Mouse (Mus musculus) forebrain, postnatal 0 days (tissue): Measurements from ENCODE around the gene Mdm2. TPM values are rescaled to one million over a fixed set of nuclear protein-coding genes. Genes with fewer than 3 reads are reported as not detected.

ENCODE experiments used
- ATAC-seq: fragments of 200-750 bp; cut with Nextera tagmentation; 2 replicates; pipeline ENCODE4 v1.8.0; 2017; ENCODE audit warnings: mild to moderate bottlenecking, moderate library complexity
- DNase-seq: peaks from one replicate; pipeline ENCODE4 v3.0.0-alpha.2; 2015
- H3K27ac ChIP-seq: fragments of 300-500 bp; sonication (generic); 2 replicates; pipeline ENCODE4 v1.5.1; 2014; ENCODE audit warnings: low read depth, mild to moderate bottlenecking, antibody characterized with exemption, low read length, moderate library complexity, mixed read lengths
- H3K27me3 ChIP-seq: fragments of 300-500 bp; sonication (generic); 2 replicates; pipeline ENCODE4 v1.6.1; 2014; ENCODE audit warnings: mild to moderate bottlenecking, low read length, mixed read lengths; ENCODE audit not compliant: insufficient read depth
- H3K36me3 ChIP-seq: fragments of 300-500 bp; sonication (generic); 2 replicates; pipeline ENCODE4 v1.6.1; 2014; ENCODE audit warnings: mild to moderate bottlenecking, moderate library complexity; ENCODE audit not compliant: insufficient read depth
- H3K4me1 ChIP-seq: fragments of 300-500 bp; sonication (generic); 2 replicates; pipeline ENCODE4 v1.6.1; 2014; ENCODE audit warnings: antibody characterized with exemption; ENCODE audit not compliant: insufficient read depth
- H3K4me2 ChIP-seq: fragments of 300-500 bp; sonication (generic); 2 replicates; pipeline ENCODE4 v1.6.1; 2014; ENCODE audit warnings: low read depth, mild to moderate bottlenecking, moderate library complexity
- H3K4me3 ChIP-seq: fragments of 300-500 bp; sonication (generic); 2 replicates; pipeline ENCODE4 v1.5.1; 2014; ENCODE audit warnings: low read depth, low read length, mixed read lengths
- H3K9ac ChIP-seq: fragments of 300-500 bp; sonication (generic); 2 replicates; pipeline ENCODE4 v1.6.1; 2014; ENCODE audit warnings: mild to moderate bottlenecking
- H3K9me3 ChIP-seq: fragments of 300-500 bp; sonication (generic); 2 replicates; pipeline ENCODE4 v1.6.1; 2016; ENCODE audit warnings: low read length
- CTCF ChIP-seq: sonication (generic); IDR thresholded peaks from 2 replicates; pipeline ENCODE4 v1.5.1; 2016; ENCODE audit warnings: antibody characterized with exemption, control low read depth, low read depth
- WGBS: fragments of 180-500 bp; shearing (Covaris S2); extraction: QIAGEN DNeasy Blood & Tissue Kit; methylation state at CpG from one replicate; pipeline ENCODE4 v1.1.7; 2014; 5-methylcytosine and 5-hydroxymethylcytosine counted together
- polyA plus RNA-seq: library from polyadenylated mRNA; unstranded; fragments of >200 nt; fragmentation: Nextera tagmentation; extraction: Ambion mirVana; gene quantifications from 2 replicates; pipeline ENCODE4 v1.2.1, GENCODE M21; 2015
- total RNA-seq: library from RNA; depleted of rRNA; stranded (reverse); fragments of >200 nt; gene quantifications from 2 replicates; pipeline ENCODE4 v1.2.3, GENCODE M21; 2014

The Mdm2 gene
- total and polyA plus RNA-seq, 2 experiments from 2014 or later, result 30.2 to 77.3 TPM

- Histone ChIP-seq H3K36me3 (no peaks in the 10 kb centered on the region), H3K4me1 (peaks cover 3% of the 10 kb centered on the region; the same call in 1 of the 2 replicates), H3K4me2 (no peak overlapping the region), H3K4me3 (no peak overlapping the region), H3K9ac (no peak overlapping the region), H3K27ac (no peak overlapping the region), H3K9me3 (no peaks in the 10 kb centered on the region), H3K27me3 (no peaks in the 10 kb centered on the region)
- no peak for TF ChIP-seq CTCF
- no peak for ATAC-seq
- no peak for DNase-seq
- 88% methylated on average over 5 of the region's 5 CpGs for WGBS
Measured at GRCm38 (mm10) chr10:117679029-117679686, 31.4 kb downstream of the Mdm2 start.

- WGBS, result 81% methylated on average over 5 of the region's 5 CpGs
- no peak overlapping the region for H3K27ac ChIP-seq
Measured at GRCm38 (mm10) chr10:117678357-117678756, 32.2 kb downstream of the Mdm2 start.

GRCm38 (mm10) chr10:117677494-117678236 is 32.9 kb downstream of the Mdm2 start:
- Histone ChIP-seq H3K9me3 (no peaks in the 10 kb centered on the region), H3K4me2 (no peak overlapping the region), H3K9ac (no peak overlapping the region), H3K4me3 (no peak overlapping the region), H3K36me3 (no peaks in the 10 kb centered on the region), H3K27ac (no peak overlapping the region), H3K4me1 (peaks cover 3% of the 10 kb centered on the region; the same call in 1 of the 2 replicates), H3K27me3 (no peaks in the 10 kb centered on the region)
- WGBS, result 78% methylated on average over 13 of the region's 13 CpGs
- ATAC-seq (no peak), DNase-seq (no peak)
- TF ChIP-seq CTCF, result no peak

More at GRCm38 (mm10) chr10:117678357-117678756, 32.2 kb downstream of the Mdm2 start:
- no peaks in the 10 kb centered on the region for H3K9me3 ChIP-seq
- no peak overlapping the region for H3K4me2 ChIP-seq
- ATAC-seq, result no peak
- H3K36me3 ChIP-seq, result no peaks in the 10 kb centered on the region
- H3K4me3 ChIP-seq, result no peak overlapping the region
- no peak for DNase-seq
- no peaks in the 10 kb centered on the region for H3K27me3 ChIP-seq
- TF ChIP-seq CTCF, result no peak
- H3K9ac ChIP-seq, result no peak overlapping the region
- peaks cover 3% of the 10 kb centered on the region; the same call in 1 of the 2 replicates for H3K4me1 ChIP-seq

GRCm38 (mm10) chr10:117676644-117677313 is 33.8 kb downstream of the Mdm2 start:
- peak; percentile 71 for TF ChIP-seq CTCF
- H3K27ac ChIP-seq, result no peak overlapping the region; the same call in 1 of the 2 replicates
- H3K4me3 ChIP-seq, result peak overlapping the region; percentile 34
- H3K4me1 ChIP-seq, result peaks cover 3% of the 10 kb centered on the region; the same call in 1 of the 2 replicates
- peak overlapping the region; percentile 54 for H3K4me2 ChIP-seq
- WGBS, result 25% methylated on average over 17 of the region's 17 CpGs
- no peaks in the 10 kb centered on the region for H3K9me3 ChIP-seq
- H3K27me3 ChIP-seq, result no peaks in the 10 kb centered on the region
- H3K36me3 ChIP-seq, result no peaks in the 10 kb centered on the region
- H3K9ac ChIP-seq, result peak overlapping the region; percentile 47
- ATAC-seq (0 out of 2 replicates have a peak, but pooled peaks have one; percentile 12), DNase-seq (peak; percentile 74)

- Histone ChIP-seq H3K27me3 (no peaks in the 10 kb centered on the region), H3K4me1 (peaks cover 3% of the 10 kb centered on the region; the same call in 1 of the 2 replicates), H3K4me3 (peak overlapping the region; percentile 34), H3K36me3 (no peaks in the 10 kb centered on the region), H3K9ac (peak overlapping the region; percentile 47), H3K27ac (peak overlapping the region; percentile 82), H3K4me2 (peak overlapping the region; percentile 54), H3K9me3 (no peaks in the 10 kb centered on the region)
- WGBS, result 31% methylated on average over 19 of the region's 19 CpGs
- no peak for TF ChIP-seq CTCF
- DNase-seq (peak; percentile 73), ATAC-seq (peak; percentile 65)
Measured at GRCm38 (mm10) chr10:117676036-117676643, 34.4 kb downstream of the Mdm2 start.
